Mouse (Mus musculus): ENCODE results near the gene Tjp3.

DNA sequence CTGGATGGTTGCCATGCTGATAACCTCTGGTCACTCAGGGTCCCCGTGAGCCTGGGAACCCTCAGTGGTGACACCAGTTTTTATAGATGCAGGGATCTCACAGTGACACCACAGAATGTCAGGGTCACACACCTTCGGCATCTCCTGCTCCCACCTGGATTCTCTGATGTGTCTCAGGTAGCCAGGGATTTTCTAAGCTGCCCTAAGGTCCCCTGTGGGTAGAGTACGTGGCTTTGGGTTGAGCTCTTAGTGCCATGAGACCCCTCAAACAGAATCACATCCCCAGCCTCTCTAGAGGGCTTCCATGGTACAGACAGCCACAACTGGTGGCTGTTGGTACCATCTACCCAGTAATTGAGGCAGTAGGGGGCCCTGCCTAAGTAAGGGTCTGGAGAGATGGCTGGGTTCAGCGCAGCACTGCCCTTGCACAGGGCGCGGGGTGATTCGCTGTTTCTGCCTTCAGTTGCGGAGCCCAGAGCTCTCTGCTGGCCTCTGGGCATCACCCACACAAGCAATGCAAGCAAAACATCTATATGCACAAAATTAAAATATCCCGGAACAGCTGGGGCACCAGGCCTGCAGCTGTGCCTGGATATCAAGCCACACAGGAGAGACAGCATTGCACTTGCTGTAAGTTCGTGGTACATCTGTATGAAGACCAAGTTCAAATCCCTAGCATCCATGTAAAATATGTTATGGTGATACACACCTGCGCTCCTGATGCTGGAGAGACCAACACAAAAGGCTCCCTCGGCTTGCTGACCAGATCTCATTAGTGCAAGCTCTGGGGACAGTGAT, 54.7 kb downstream of the Tjp3 start:
- TF ChIP-seq CTCF (IDR thresholded peaks at IDR 0.05; ENCODE audit: extremely low read depth, insufficient read depth, insufficient read length, insufficient replicate concordance) (no peak), POLR2A (IDR thresholded peaks at IDR 0.05; ENCODE audit: low read depth, low read length) (no peak)

All from spleen, adult 2 months (tissue).